Mouse (Mus musculus) left cerebral cortex, adult 6 months (tissue): ENCODE measurements around the gene Sgf29. TPM values are rescaled to one million over a fixed set of nuclear protein-coding genes. Genes with fewer than 3 reads are reported as not detected.

ENCODE experiments used
- long read RNA-seq, 2 experiments: library from polyadenylated mRNA; unstranded; transcript quantifications; one replicate each; pipeline ENCODE4 v2.0.0; 2019 to 2020
- polyA plus RNA-seq: library from polyadenylated mRNA; unstranded; fragments of <200 nt; fragmentation: Nextera tagmentation; gene quantifications from 2 replicates; pipeline ENCODE4 v1.2.3, GENCODE M21; 2021

Sgf29 gene
- polyA plus RNA-seq: 29.1 and 30.0 TPM in 2 replicates
- long read RNA-seq, experiment 1, transcript Sgf29-201 (10 exons, 1,312 nt): major isoform, 18 of 33 reads
- long read RNA-seq, experiment 1, partial matches to known transcripts: 6 of 33 reads
- long read RNA-seq, experiment 1, other reads (novel, unspliced or antisense): 9 of 33 reads
- long read RNA-seq, experiment 2, transcript Sgf29-201 (10 exons, 1,312 nt): major isoform, 19 of 34 reads
- long read RNA-seq, experiment 2, partial matches to known transcripts: 5 of 34 reads
- long read RNA-seq, experiment 2, other reads (novel, unspliced or antisense): 10 of 34 reads

GRCm38 (mm10) chr7:126649231-126650051, at the start of gene Sgf29:
TSS of gene Sgf29 (plus strand) at chr7:126649309.

GRCm38 (mm10) chr7:126630824-126631518, 18.1 kb upstream of the Sgf29 start, which contains the start of gene Nupr1:
TSS of gene Nupr1 (minus strand) at chr7:126630861.

GRCm38 (mm10) chr7:126676207-126676606, 27.1 kb downstream of the Sgf29 start, which contains the start of gene Sult1a1:
TSS of gene Sult1a1 (minus strand) at chr7:126676432.

GRCm38 (mm10) chr7:126695210-126695611, 46.1 kb downstream of the Sgf29 start, which contains the start of gene Bola2:
TSS of gene Bola2 (plus strand) at chr7:126695401.

GRCm38 (mm10) chr7:126695631-126696207, 46.6 kb downstream of the Sgf29 start, which contains the start of gene Slx1b:
TSS of gene Slx1b (minus strand) at chr7:126695784.

GRCm38 (mm10) chr7:126707442-126708174, 58.5 kb downstream of the Sgf29 start, which contains the start of gene Coro1a:
TSS of gene Coro1a (minus strand) at chr7:126707787.

Other genes starting within 250 kb of the Sgf29 start
- not detected in 2 replicates for gene Cd19, start 234.4 kb upstream of the Sgf29 start, polyA plus RNA-seq
- 7.3 and 9.3 TPM in 2 replicates for gene Rabep2, start 220.6 kb upstream of the Sgf29 start, polyA plus RNA-seq
- gene Atp2a1, start 186.2 kb upstream of the Sgf29 start, polyA plus RNA-seq: 0.15 and 0.22 TPM in 2 replicates
- 24.0 and 39.6 TPM in 2 replicates for gene Sh2b1, start 173.9 kb upstream of the Sgf29 start, polyA plus RNA-seq
- 83.4 and 84.3 TPM in 2 replicates for gene Tufm, start 161.9 kb upstream of the Sgf29 start, polyA plus RNA-seq
- gene Atxn2l, start 145.9 kb upstream of the Sgf29 start, polyA plus RNA-seq: 24.0 and 51.0 TPM in 2 replicates
- gene Eif3c, start 82.9 kb upstream of the Sgf29 start, polyA plus RNA-seq: 172 and 199 TPM in 2 replicates
- gene Apobr, start 64.4 kb upstream of the Sgf29 start, polyA plus RNA-seq: 0.43 and 0.50 TPM in 2 replicates
- gene Cln3, start 63.5 kb upstream of the Sgf29 start, polyA plus RNA-seq: 14.3 and 14.5 TPM in 2 replicates
- not detected in 2 replicates for gene Il27, start 54.4 kb upstream of the Sgf29 start, polyA plus RNA-seq
- 44.2 and 54.6 TPM in 2 replicates for gene Nupr1, start 18.4 kb upstream of the Sgf29 start, polyA plus RNA-seq
- gene Sult1a1, start 27.1 kb downstream of the Sgf29 start, polyA plus RNA-seq: 13.9 and 18.1 TPM in 2 replicates
- gene Bola2, start 46.1 kb downstream of the Sgf29 start, polyA plus RNA-seq: 240 and 251 TPM in 2 replicates
- gene Slx1b, start 46.5 kb downstream of the Sgf29 start, polyA plus RNA-seq: 10.0 and 10.4 TPM in 2 replicates
- 128 and 147 TPM in 2 replicates for gene Coro1a, start 58.5 kb downstream of the Sgf29 start, polyA plus RNA-seq
- 34.5 and 44.7 TPM in 2 replicates for gene Mapk3, start 110.3 kb downstream of the Sgf29 start, polyA plus RNA-seq
- 0.40 and 0.59 TPM in 2 replicates for gene Gdpd3, start 117.0 kb downstream of the Sgf29 start, polyA plus RNA-seq
- gene Ypel3, start 127.6 kb downstream of the Sgf29 start, polyA plus RNA-seq: 119 and 625 TPM in 2 replicates
- gene Tbx6, start 132.2 kb downstream of the Sgf29 start, polyA plus RNA-seq: 0.20 TPM in 1 of 2 replicates, not detected in the other
- 53.5 and 61.0 TPM in 2 replicates for gene Ppp4c, start 143.2 kb downstream of the Sgf29 start, polyA plus RNA-seq
- gene Fam57b, start 148.4 kb downstream of the Sgf29 start, polyA plus RNA-seq: 5.9 and 8.8 TPM in 2 replicates
- 1.2 and 2.7 TPM in 2 replicates for gene 4930451I11Rik, start 182.3 kb downstream of the Sgf29 start, polyA plus RNA-seq
- gene Doc2a, start 198.1 kb downstream of the Sgf29 start, polyA plus RNA-seq: 14.1 and 30.1 TPM in 2 replicates
- gene Hirip3, start 212.7 kb downstream of the Sgf29 start, polyA plus RNA-seq: 3.4 and 4.3 TPM in 2 replicates
- 44.1 and 57.6 TPM in 2 replicates for gene Ino80e, start 213.1 kb downstream of the Sgf29 start, polyA plus RNA-seq
- 9.7 and 10.8 TPM in 2 replicates for gene Taok2, start 235.4 kb downstream of the Sgf29 start, polyA plus RNA-seq